Mouse (Mus musculus): ENCODE measurements around the gene Ctf2.

Gene Ctf2

GRCm38 (mm10) chr7:127686740-127687449, 45.1 kb downstream of the Ctf2 start:
- no peak for DNase-seq (ENCODE audit: low spot score in 2 of 2)

- DNase-seq (ENCODE audit: low spot score in 2 of 2) = no peak
Observed at GRCm38 (mm10) chr7:127685304-127686018, 46.5 kb downstream of the Ctf2 start.

GRCm38 (mm10) chr7:127681888-127682553, 49.9 kb downstream of the Ctf2 start:
- DNase-seq (ENCODE audit: low spot score in 2 of 2) = no peak

DNA sequence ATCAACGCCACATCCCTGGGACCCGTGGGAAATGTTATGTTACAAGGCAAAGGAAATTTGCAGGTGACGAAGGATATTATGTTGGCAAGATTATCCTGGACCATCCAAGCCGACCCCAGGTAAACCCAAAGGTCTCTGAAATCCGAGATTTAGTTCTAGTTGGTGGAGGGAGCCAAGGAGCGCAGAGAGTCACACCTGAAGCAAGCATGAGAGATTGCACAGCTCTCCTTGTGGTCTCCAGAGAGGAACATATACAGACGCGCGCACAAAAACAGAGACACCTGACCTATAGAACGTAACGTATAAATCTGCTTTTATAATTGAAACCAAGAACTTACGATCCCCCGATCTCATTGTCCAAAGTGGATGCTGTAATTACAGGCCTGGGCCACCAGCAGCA, 51.4 kb downstream of the Ctf2 start:
- no peak for DNase-seq (ENCODE audit: low spot score in 2 of 2)

DNA sequence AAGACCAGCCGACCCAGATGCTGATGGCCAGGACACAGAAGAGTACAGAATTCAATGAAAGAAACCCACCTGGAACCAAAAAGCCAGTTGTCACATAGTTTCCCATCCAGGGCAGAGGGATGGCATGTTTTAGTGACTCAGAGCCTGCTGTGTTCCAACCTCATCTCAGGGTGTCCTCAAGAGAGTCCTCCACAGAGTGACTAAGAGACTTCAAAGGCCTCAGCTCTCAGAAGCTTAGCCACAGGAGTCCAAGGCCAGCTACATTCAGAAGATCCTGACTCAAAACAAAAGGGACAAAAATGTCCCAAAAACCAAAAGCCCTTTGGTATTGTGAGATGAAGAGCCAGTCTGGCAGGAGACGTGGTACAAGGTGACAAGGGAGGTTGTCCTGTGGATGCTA, 53.2 kb downstream of the Ctf2 start:
- no peak for DNase-seq (ENCODE audit: low spot score in 2 of 2)

DNA sequence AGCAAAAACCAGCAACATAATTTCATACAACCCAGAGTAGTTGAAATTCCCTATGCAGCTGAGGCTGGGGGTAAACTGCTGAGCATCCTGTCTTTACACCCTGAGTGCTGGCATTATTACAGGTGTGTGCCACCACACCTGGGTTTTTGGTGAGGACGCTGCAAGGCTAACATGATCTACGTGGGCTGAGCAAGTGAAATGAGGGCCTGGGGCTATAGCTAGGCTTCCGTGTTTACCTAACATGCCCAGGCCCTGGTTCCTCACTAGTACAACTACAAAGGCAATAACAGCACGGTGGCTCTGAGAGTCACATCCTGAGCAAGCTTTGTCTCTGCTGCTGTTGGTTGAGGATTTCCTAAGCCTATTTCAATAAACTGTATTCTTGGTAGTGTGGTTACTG, 54.4 kb downstream of the Ctf2 start:
- no peak for DNase-seq (ENCODE audit: low spot score in 2 of 2)

DNA sequence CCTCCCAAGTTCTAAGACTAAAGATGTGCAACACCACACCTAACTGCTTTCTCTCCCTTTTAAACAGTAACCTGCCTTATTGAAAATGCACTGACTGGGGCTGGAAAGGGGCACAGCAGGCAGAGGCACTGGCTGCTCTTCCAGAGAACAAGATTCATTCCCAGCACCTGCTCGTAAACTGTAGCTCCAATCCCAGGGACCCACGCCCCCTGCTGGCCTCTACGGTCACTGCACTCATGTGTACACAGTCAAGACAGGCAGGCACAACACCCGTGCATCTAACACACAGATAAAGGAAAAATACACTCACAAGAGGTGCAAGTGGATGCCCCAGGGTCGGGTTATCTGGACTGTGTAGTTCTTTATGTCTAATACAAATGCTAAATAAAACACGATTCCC, 54.9 kb downstream of the Ctf2 start:
- peak in 1 of 2 experiments; percentile 60 for DNase-seq (ENCODE audit: low spot score in 2 of 2)

DNA sequence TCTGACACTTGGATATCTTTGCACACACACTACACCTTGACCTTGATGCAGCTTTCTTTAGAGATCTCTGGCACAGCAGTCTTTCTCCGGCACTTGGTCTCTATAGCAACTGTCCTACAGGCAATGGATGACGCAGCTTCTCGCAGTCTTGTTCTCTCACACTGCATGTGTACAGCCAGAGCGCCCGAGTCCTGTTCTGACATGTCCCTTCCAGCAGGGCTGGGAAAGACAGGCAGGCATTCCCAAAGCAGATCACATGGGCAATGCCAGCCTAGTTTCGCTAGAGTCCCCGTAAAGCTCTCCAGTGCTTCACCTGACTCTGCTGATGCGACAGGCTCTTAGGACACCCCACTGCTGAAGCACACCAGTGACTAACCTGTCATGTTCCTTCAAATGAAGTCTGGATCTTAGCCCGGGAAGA, 56.6 kb downstream of the Ctf2 start:
- peak in 1 of 2 experiments; percentile 13 for DNase-seq (ENCODE audit: low spot score in 2 of 2)

DNA sequence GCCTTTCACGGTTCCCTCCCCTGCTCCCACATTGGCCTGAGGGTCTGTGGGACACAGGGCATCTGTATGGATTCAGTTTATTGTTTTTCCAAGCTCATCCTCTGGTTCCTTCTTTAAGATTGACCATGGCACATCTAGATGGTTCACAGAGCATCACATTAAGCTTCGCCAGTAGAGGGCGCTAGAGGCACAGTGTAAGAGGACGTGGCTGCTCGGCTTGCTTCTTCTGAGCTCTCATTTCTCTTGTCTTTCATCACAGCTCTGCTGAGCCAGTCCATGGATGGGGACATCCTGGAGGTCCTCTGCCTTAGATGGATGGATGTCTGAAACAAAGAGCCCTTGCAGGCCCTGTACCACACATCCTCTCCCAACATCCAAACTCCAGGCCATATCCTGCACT, 57.0 kb downstream of the Ctf2 start:
- peak; percentile 68 to 83 for DNase-seq (ENCODE audit: low spot score in 2 of 2)

- DNase-seq (ENCODE audit: low spot score in 2 of 2) = no peak
Observed at GRCm38 (mm10) chr7:127672776-127673175, 59.2 kb downstream of the Ctf2 start.

- no peak for DNase-seq (ENCODE audit: low spot score in 2 of 2)
Observed at GRCm38 (mm10) chr7:127671880-127672774, 59.8 kb downstream of the Ctf2 start.

Data from cerebellum, postnatal 4 days (tissue).